Mouse (Mus musculus) heart, embryonic 14.5 days (tissue): Measurements from ENCODE around the gene Ctrc. TPM values are rescaled to one million over a fixed set of nuclear protein-coding genes. Genes with fewer than 3 reads are reported as not detected.
"Not testable (repeated sequence)": the region's sequence is repeated elsewhere in the genome, so short reads cannot be mapped to it uniquely, and the experiment has no call there.

ENCODE experiments used
- ATAC-seq: fragments of 200-750 bp; cut with Nextera tagmentation; 2 replicates; pipeline ENCODE4 v1.8.0; 2017; ENCODE audit warnings: low read depth, moderate TSS enrichment; ENCODE audit not compliant: insufficient number of reproducible peaks, insufficient read depth, low FRiP score
- H3K27ac ChIP-seq, 2 experiments: fragments of 200-500 bp in 1 of 2; fragments of 300-500 bp in 1 of 2; sonication (generic) in 1 of 2; replicated peaks in 1 of 2; 2 replicates each; pipeline ENCODE4 v1.5.1; 2012 to 2014; ENCODE audit warnings: low read depth in 2 of 2, low read length in 2 of 2, control low read depth in 1 of 2, mild to moderate bottlenecking in 1 of 2, mixed read lengths in 1 of 2; ENCODE audit not compliant: control insufficient read depth in 1 of 2, insufficient read depth in 1 of 2
- H3K27me3 ChIP-seq: fragments of 300-500 bp; sonication (generic); 2 replicates; pipeline ENCODE4 v1.6.1; 2014; ENCODE audit warnings: mild to moderate bottlenecking, low read length, control low read depth; ENCODE audit not compliant: control insufficient read depth, insufficient read depth
- H3K36me3 ChIP-seq: fragments of 300-500 bp; sonication (generic); 2 replicates; pipeline ENCODE4 v1.6.1; 2014; ENCODE audit warnings: mild to moderate bottlenecking, control low read depth, low read length, mixed read lengths; ENCODE audit not compliant: control insufficient read depth, insufficient read depth
- H3K4me1 ChIP-seq, 2 experiments: fragments of 200-500 bp in 1 of 2; fragments of 300-500 bp in 1 of 2; sonication (generic) in 1 of 2; 2 replicates each; pipeline ENCODE4 v1.6.1; 2012 to 2014; ENCODE audit warnings: low read length in 2 of 2, control low read depth in 1 of 2, mixed read lengths in 1 of 2; ENCODE audit not compliant: control insufficient read depth in 2 of 2, insufficient read depth in 2 of 2
- H3K4me2 ChIP-seq: fragments of 300-500 bp; sonication (generic); 2 replicates; pipeline ENCODE4 v1.6.1; 2014; ENCODE audit warnings: mild to moderate bottlenecking, low read length
- H3K4me3 ChIP-seq, 2 experiments: fragments of 200-500 bp in 1 of 2; fragments of 300-500 bp in 1 of 2; sonication (generic) in 1 of 2; 2 replicates each; pipeline ENCODE4 v1.5.1; 2012 to 2014; ENCODE audit warnings: low read length in 2 of 2, mild to moderate bottlenecking in 2 of 2, control low read depth in 1 of 2, low read depth in 1 of 2, moderate library complexity in 1 of 2; ENCODE audit not compliant: control insufficient read depth in 1 of 2, insufficient read depth in 1 of 2
- H3K9ac ChIP-seq: fragments of 300-500 bp; sonication (generic); 2 replicates; pipeline ENCODE4 v1.6.1; 2014; ENCODE audit warnings: mild to moderate bottlenecking, low read length
- H3K9me3 ChIP-seq: fragments of 300-500 bp; sonication (generic); 2 replicates; pipeline ENCODE4 v1.6.1; 2016; ENCODE audit warnings: low read length, control low read depth; ENCODE audit not compliant: control insufficient read depth
- WGBS: fragments of 180-500 bp; shearing (Covaris S2); extraction: QIAGEN DNeasy Blood & Tissue Kit; methylation state at CpG from one replicate; pipeline ENCODE4 v1.1.7; 2014; 5-methylcytosine and 5-hydroxymethylcytosine counted together
- polyA plus RNA-seq: library from polyadenylated mRNA; unstranded; fragments of >200 nt; fragmentation: Nextera tagmentation; extraction: Ambion mirVana; gene quantifications from 2 replicates; pipeline ENCODE4 v1.2.1, GENCODE M21; 2014

The Ctrc gene
- polyA plus RNA-seq, 1 experiment from 2014 or later = not detected

DNA sequence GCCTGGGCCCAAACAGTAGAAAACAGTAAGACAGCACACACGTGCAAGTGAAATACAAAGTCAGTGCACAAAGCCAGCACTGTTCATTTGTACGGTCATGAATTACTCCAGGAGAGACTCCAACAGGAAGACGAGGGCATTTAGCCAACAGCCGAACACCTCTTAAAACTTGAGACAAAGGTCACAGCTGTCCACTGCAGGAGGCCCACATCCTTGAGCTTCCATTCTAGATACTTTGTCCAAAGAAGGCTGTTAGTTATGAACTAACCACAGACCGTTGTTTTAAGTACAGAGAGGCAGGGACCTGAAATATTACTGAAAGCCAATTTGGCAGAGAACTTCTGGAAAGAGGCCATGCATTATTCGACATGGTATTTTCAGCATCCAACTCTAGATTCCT lies 59.1 kb downstream of the Ctrc start:
- H3K36me3 ChIP-seq = peaks cover 64% of the 10 kb centered on the region
- H3K4me3 ChIP-seq = no peak overlapping the region
- peaks cover 6 to 11% of the 10 kb centered on the region in 2 experiments for H3K4me1 ChIP-seq
- no peak for ATAC-seq
- no peaks in the 10 kb centered on the region for H3K9me3 ChIP-seq
- no peak overlapping the region for H3K27ac ChIP-seq
- no peak overlapping the region for H3K4me2 ChIP-seq
- H3K9ac ChIP-seq = no peak overlapping the region
- WGBS = 77% methylated on average over 6 of the region's 6 CpGs
- H3K27me3 ChIP-seq = no peaks in the 10 kb centered on the region

DNA sequence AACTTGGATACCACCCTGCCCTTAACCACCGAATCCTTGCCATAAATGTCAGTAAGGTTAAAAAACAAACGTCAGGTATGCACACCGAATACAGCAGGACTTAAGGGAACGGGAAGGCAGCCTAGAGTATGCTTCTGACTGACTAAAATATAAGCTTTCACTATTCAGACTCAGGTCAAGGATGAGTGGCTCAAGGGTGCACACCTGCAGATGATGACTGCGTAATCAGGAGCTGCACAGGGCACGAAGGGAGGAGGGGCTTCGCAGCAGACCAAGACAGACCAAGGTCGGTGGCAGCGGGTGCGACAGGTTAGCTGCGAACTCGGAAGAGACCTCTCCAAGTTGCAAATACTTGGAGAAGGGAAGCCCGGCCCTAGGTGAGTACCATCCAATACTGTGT lies 60.0 kb downstream of the Ctrc start:
- no peak overlapping the region for H3K4me2 ChIP-seq
- no peak overlapping the region for H3K27ac ChIP-seq
- H3K4me3 ChIP-seq = no peak overlapping the region
- no peak overlapping the region for H3K9ac ChIP-seq
- no peak for ATAC-seq
- WGBS = 89% methylated on average over 13 of the region's 13 CpGs
- peaks cover 73% of the 10 kb centered on the region for H3K36me3 ChIP-seq
- H3K4me1 ChIP-seq = peaks cover 5 to 10% of the 10 kb centered on the region in 2 experiments
- no peaks in the 10 kb centered on the region for H3K9me3 ChIP-seq
- no peaks in the 10 kb centered on the region for H3K27me3 ChIP-seq

DNA sequence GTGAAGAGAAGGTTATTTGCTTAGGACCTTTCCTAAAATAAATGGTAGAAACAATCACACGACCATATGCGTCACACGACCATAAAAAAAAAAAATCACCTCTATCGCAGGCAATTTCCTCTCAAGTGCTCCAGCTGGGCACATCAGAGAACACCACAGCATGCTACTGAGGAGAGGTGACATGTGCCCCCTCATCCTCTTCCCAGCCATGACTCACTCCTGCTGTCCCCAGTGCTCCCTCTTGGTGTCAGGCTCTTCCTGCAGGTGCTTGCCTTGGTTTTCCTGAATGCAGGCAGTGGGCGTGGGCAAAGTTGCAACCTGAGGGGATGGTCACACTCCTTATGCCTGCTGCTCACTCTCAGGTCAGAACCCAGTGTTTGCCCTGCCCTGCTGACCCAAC lies 61.3 kb downstream of the Ctrc start:
- peaks cover 2 to 6% of the 10 kb centered on the region in 2 experiments for H3K4me1 ChIP-seq
- H3K9me3 ChIP-seq = no peaks in the 10 kb centered on the region
- no peak for ATAC-seq
- no peak overlapping the region for H3K9ac ChIP-seq
- no peak overlapping the region for H3K27ac ChIP-seq
- H3K27me3 ChIP-seq = no peaks in the 10 kb centered on the region
- H3K36me3 ChIP-seq = peaks cover 86% of the 10 kb centered on the region
- no peak overlapping the region for H3K4me3 ChIP-seq
- H3K4me2 ChIP-seq = no peak overlapping the region
- WGBS = 83% methylated on average over 5 of the region's 5 CpGs

DNA sequence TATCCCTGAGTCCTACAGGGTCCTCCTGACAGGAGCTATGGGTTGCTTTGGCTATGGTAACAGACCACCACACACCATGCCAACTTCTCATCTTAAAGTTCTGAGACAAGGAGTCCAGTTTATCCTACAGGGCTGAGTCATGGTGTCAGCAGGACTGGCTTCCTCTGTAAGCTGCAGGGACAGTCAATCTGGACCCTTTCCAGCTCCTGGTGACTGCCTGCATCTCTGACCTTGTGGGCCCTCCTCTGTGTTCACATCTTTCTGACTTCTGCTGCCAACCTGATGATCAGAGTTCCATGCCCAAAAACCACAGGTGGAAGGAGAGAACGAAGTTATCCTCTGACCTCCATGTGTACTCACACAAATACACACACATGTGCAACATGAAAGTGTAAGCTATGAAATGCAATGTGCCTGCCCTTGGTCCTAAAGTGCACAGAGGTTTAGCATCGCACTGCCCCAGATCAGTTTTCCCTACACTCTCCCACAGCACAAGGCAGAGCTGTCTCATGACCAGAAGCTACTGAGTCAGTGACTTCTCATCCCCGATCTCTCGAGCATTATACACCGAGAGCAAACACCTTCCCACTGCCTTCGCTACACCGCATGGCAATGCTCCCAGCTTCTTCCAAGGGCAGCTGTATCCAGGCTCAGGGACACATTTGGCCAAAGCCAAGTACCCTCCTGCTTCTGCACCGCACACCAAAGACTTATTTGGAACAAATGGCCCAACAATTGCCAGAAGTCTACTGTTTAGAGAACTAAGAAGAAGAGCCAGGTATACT lies 64.8 kb downstream of the Ctrc start:
- 95% methylated on average over 8 of the region's 8 CpGs for WGBS
- Histone ChIP-seq H3K4me1 (no peaks in the 10 kb centered on the region), H3K27me3 (no peaks in the 10 kb centered on the region), H3K9ac (no peak overlapping the region), H3K27ac (no peak overlapping the region), H3K4me2 (no peak overlapping the region), H3K4me3 (no peak overlapping the region), H3K9me3 (no peaks in the 10 kb centered on the region), H3K36me3 (peaks cover 92% of the 10 kb centered on the region)
- no peak for ATAC-seq

DNA sequence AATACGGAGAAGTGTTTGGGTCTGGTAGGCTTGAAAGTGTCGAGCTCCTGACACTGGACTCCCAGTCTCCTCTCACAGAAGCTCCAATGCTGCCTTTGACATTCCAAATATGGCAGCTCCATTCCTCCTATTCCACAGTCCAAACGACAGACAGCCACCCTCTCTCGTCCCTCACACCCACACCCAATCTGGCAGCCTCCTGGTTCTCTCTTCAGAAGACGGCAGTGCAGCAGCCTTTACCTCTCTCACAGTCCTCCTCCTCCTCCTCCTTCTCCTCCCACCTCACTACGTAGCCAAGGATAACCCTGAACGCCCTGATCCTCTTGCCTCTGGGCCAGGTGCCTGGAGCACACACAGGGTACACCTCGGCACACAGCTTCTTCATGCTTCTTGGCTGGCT lies 66.3 kb downstream of the Ctrc start:
- H3K27me3 ChIP-seq = no peaks in the 10 kb centered on the region
- WGBS = 72% methylated on average over 8 of the region's 8 CpGs
- H3K27ac ChIP-seq = no peak overlapping the region
- ATAC-seq = no peak
- no peaks in the 10 kb centered on the region for H3K4me1 ChIP-seq
- H3K36me3 ChIP-seq = peaks cover 93% of the 10 kb centered on the region
- H3K9me3 ChIP-seq = no peaks in the 10 kb centered on the region
- no peak overlapping the region for H3K9ac ChIP-seq
- H3K4me3 ChIP-seq = no peak overlapping the region
- H3K4me2 ChIP-seq = no peak overlapping the region

DNA sequence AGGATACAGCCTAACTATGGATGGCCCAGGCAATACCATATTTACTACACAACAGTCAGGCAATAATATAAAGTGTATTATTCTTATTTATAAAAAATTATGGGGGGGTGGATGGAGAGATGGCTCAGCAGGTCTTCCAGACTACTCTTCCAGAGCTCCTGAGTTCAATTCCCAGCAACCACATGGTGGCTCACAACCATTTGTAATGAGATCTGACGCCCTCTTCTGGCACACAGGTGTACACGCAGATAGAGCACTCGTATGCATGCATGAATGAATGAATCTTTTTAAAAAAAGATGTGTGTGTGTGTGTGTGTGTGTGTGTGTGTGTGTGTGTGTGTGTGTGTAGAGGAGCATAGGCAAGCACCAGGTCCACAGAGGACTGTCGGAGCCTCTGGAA lies 73.1 kb downstream of the Ctrc start:
- H3K27ac ChIP-seq = not testable (repeated sequence)
- peaks cover 94% of the 10 kb centered on the region for H3K36me3 ChIP-seq
- WGBS = 83% methylated on average over 4 of the region's 4 CpGs

DNA sequence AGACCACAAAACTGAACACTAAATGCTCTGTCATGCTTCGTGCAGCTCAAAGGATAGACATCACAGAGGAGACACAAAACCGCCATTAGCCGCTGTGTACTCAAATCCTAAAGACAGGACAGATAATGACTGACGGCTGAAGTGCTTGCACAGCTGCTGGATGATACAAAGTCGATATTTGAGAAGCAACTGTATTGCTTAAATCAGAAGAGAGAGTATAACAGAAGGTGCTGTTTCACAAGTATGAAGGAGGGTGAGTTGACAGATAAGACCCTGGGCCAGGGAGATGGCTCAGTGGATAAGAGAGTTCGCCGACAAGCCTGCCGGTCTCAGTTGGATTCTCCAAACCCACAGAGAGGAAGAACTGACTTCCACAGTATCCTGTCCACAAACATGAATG lies 74.3 kb downstream of the Ctrc start:
- Histone ChIP-seq H3K27me3 (no peaks in the 10 kb centered on the region), H3K27ac (no peak overlapping the region), H3K4me2 (no peak overlapping the region), H3K9ac (no peak overlapping the region), H3K36me3 (peaks cover 87% of the 10 kb centered on the region), H3K9me3 (no peaks in the 10 kb centered on the region), H3K4me3 (no peak overlapping the region), H3K4me1 (peaks cover 19 to 31% of the 10 kb centered on the region in 2 experiments)
- ATAC-seq = no peak
- 85% methylated on average over 8 of the region's 8 CpGs for WGBS

More for the DNA sequence above, 73.1 kb downstream of the Ctrc start:
- not testable (repeated sequence) for H3K27me3 ChIP-seq, H3K4me2 ChIP-seq, H3K9ac ChIP-seq, H3K4me3 ChIP-seq, ATAC-seq, H3K9me3 ChIP-seq
- peaks cover 7 to 19% of the 10 kb centered on the region in 2 experiments for H3K4me1 ChIP-seq
